27 mouse cellular contexts compared by ENCODE assay signal in genomic region chr19:37458013-37458412, GRCm38 (mm10). TPM values are rescaled to one million over a fixed set of nuclear protein-coding genes. Genes with fewer than 3 reads are reported as not detected.
DNase-seq lines count a peak whose midpoint lies in the region; ATAC-seq and TF ChIP-seq lines count a peak whose summit lies in the region.
"Had no signal": no experiment of that assay in that cellular context is flagged by ENCODE, and none has a peak within 500 bp of the region (broad histone marks: within the 10 kb centered on the region; RNA-seq: fewer than 3 reads in every experiment).

No protein-coding gene starts in this region.

- no peak for TF ChIP-seq EP300 in liver, postnatal 0 days (IDR thresholded peaks at IDR 0.05; ENCODE audit: low read depth)

- no peaks in the 10 kb centered on the region for H3K27me3 ChIP-seq in liver, adult 2 months (ENCODE audit: control insufficient read depth, insufficient read depth, low read length)
- no peaks in the 10 kb centered on the region for H3K27me3 ChIP-seq in liver, postnatal 0 days (ENCODE audit: insufficient read depth, low read length)
- H3K27me3 ChIP-seq: CH12.LX; embryonic facial prominence, embryonic 13.5 days; embryonic facial prominence, embryonic 15.5 days; forebrain, embryonic 12.5 days had no signal

- TF ChIP-seq POLR2A in liver, adult 2 months (IDR thresholded peaks at IDR 0.05; ENCODE audit: extremely low read depth, insufficient read depth, low read length): no peak

- H3K9ac ChIP-seq in liver, adult 2 months (ENCODE audit: low read depth, low read length): no peak overlapping the region
- H3K9ac ChIP-seq in liver, postnatal 0 days (replicated peaks): no peak overlapping the region
- H3K9ac ChIP-seq: embryonic facial prominence, embryonic 13.5 days; embryonic facial prominence, embryonic 15.5 days; forebrain, embryonic 12.5 days had no signal

- peak; percentile 30 for DNase-seq in heart, adult 11 months
- no peak for DNase-seq in heart, adult 8-10 months (ENCODE audit: low spot score)
- DNase-seq in liver, adult 2 months (ENCODE audit: extremely low read depth, low read depth, low spot score): peak; percentile 98
- no peak for DNase-seq in liver, postnatal 0 days
- peak; percentile 77 for DNase-seq in MN1 (ENCODE audit: low spot score)
- no peak for DNase-seq in kidney, adult 8-10 months
- DNase-seq: adrenal gland, adult 2 months; adrenal gland, postnatal 10 days; adrenal gland, postnatal 25 days; B cell, adult 2 months; cerebellum, adult 11 months; cerebellum, adult 18-20 months; cerebellum, adult 8-10 months; cerebellum, adult 9-11 months; cerebellum, postnatal 14 days; cerebellum, postnatal 36 days; embryo, embryonic 11 days had no signal

- no peaks in the 10 kb centered on the region for H3K36me3 ChIP-seq in liver, adult 2 months (ENCODE audit: control insufficient read depth, insufficient read depth, low read length)
- H3K36me3 ChIP-seq in liver, postnatal 0 days (replicated peaks; ENCODE audit: insufficient read depth, low read length): no peaks in the 10 kb centered on the region
- H3K36me3 ChIP-seq: embryonic facial prominence, embryonic 13.5 days; embryonic facial prominence, embryonic 15.5 days; forebrain, embryonic 10.5 days; forebrain, embryonic 12.5 days; G1E had no signal

- no peak for ATAC-seq in liver, postnatal 0 days
- ATAC-seq: CD4-positive, CD25-positive, alpha-beta regulatory T cell, adult 4 months; forebrain, embryonic 14.5 days; forebrain, embryonic 16.5 days had no signal

- H3K4me2 ChIP-seq in liver, postnatal 0 days (ENCODE audit: low read depth, low read length): no peak overlapping the region
- H3K4me2 ChIP-seq: embryonic facial prominence, embryonic 13.5 days; embryonic facial prominence, embryonic 15.5 days; forebrain, embryonic 12.5 days had no signal

- H3K27ac ChIP-seq in liver, adult 2 months (replicated peaks; ENCODE audit: insufficient read depth, low read depth, low read length): no peak overlapping the region
- no peak overlapping the region for H3K27ac ChIP-seq in liver, postnatal 0 days (ENCODE audit: low read depth)
- H3K27ac ChIP-seq: embryonic facial prominence, embryonic 13.5 days; embryonic facial prominence, embryonic 15.5 days; forebrain, embryonic 10.5 days; forebrain, embryonic 12.5 days had no signal

- no peaks in the 10 kb centered on the region for H3K79me2 ChIP-seq in liver, adult 2 months (ENCODE audit: control insufficient read depth, insufficient read depth, low read length)

- H3K4me1 ChIP-seq in liver, adult 2 months (ENCODE audit: control insufficient read depth, insufficient read depth, low read length): peaks cover 16% of the 10 kb centered on the region
- peaks cover 1% of the 10 kb centered on the region; the same call in 1 of the 2 replicates for H3K4me1 ChIP-seq in liver, postnatal 0 days (ENCODE audit: insufficient read depth)
- H3K4me1 ChIP-seq: embryonic facial prominence, embryonic 13.5 days; embryonic facial prominence, embryonic 15.5 days; forebrain, embryonic 10.5 days; forebrain, embryonic 12.5 days had no signal

- 19% methylated on average over 6 of the region's 6 CpGs for WGBS in liver, adult 2 months
- 79% methylated on average over 6 of the region's 6 CpGs for WGBS in liver, postnatal 0 days (ENCODE audit: insufficient replicate concordance)

- H3K9me3 ChIP-seq in liver, postnatal 0 days (ENCODE audit: low read length): peaks cover 3% of the 10 kb centered on the region; the same call in 1 of the 2 replicates
- H3K9me3 ChIP-seq: embryonic facial prominence, embryonic 13.5 days; embryonic facial prominence, embryonic 15.5 days had no signal

- H3K4me3 ChIP-seq in liver, adult 2 months (ENCODE audit: insufficient read depth, low read depth, low read length): no peak overlapping the region
- no peak overlapping the region for H3K4me3 ChIP-seq in liver, postnatal 0 days (ENCODE audit: low read depth, low read length)
- H3K4me3 ChIP-seq: embryonic facial prominence, embryonic 13.5 days; embryonic facial prominence, embryonic 15.5 days; erythroblast, embryonic 14.5 days; forebrain, embryonic 10.5 days; forebrain, embryonic 12.5 days had no signal

- TF ChIP-seq CTCF in liver, adult 2 months (IDR thresholded peaks at IDR 0.05; ENCODE audit: low read depth, low read length): peak; percentile 56
- TF ChIP-seq CTCF in liver, postnatal 0 days (IDR thresholded peaks at IDR 0.05; ENCODE audit: low read depth): no peak

RNA-seq across cellular contexts. Expression of gene Hhex, which starts 23.4 kb away (rescaled TPM):
- total RNA-seq in heart, adult 8-10 months (2022): 1 to 10 TPM; 3.0 to 4.1 (median 3.5) TPM
- 15.9 and 28.4 TPM in 2 replicates for total RNA-seq in liver, adult 2 months (2014; rRNA removed)
- 73.0 and 107 TPM in 2 replicates for polyA plus RNA-seq in liver, adult 2 months (2012; rRNA removed)
- polyA plus RNA-seq in liver, postnatal 0 days (2015; fragmentation: Nextera tagmentation; extraction: Ambion mirVana): 54.5 and 56.4 TPM in 2 replicates

Comparison
In these comparisons a context has a peak if more than half of its experiments do, and no peak if none do; other contexts are left out.
1. DNase-seq: peak in heart, adult 11 months (single experiment), liver, adult 2 months (single experiment) and MN1 (single experiment); none in heart, adult 8-10 months (single experiment), liver, postnatal 0 days (single experiment) and kidney, adult 8-10 months (0 of 2).